Mouse (Mus musculus) urinary bladder, postnatal 4 days (tissue): ENCODE measurements around the gene Dot1l.
"Not testable (repeated sequence)": the region's sequence is repeated elsewhere in the genome, so short reads cannot be mapped to it uniquely, and the experiment has no call there.

Experiments
- DNase-seq, 2 experiments: peaks; one replicate each; pipeline ENCODE4 v3.0.0; 2021 to 2022; ENCODE audit warnings: low spot score in 2 of 2

The Dot1l gene

DNA sequence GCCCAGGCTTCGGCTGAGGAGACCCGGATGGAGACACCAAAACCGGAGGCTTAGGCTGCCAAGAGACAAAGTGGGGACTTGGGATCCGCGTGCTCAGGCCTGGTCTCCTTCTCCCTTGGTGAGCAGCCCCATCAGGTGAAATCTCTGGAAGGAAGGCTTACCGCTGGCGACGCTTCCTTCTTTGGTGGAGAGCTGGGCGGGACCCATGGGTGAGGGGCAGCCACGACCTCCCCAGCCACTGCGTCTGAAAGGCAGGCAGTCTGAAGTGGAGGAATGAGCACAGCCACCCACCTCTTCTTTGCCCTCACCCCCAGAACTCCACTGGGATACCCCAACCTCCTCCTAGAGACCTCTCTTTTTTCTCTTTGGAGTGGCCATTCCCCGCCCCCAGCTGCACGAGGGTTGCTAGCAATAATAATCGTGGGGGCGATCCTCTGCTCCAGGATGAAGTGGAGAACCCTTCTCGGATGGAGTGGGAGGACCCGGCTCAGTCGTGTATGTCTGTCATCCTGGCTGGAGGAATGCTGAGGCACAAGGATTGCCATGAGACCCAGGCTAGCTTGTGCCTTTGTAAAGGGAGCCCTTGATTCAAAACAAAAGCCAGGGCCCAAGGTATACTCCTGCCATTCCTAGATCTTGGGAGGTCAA, 54.1 kb downstream of the Dot1l start:
- DNase-seq, result no peak

DNA sequence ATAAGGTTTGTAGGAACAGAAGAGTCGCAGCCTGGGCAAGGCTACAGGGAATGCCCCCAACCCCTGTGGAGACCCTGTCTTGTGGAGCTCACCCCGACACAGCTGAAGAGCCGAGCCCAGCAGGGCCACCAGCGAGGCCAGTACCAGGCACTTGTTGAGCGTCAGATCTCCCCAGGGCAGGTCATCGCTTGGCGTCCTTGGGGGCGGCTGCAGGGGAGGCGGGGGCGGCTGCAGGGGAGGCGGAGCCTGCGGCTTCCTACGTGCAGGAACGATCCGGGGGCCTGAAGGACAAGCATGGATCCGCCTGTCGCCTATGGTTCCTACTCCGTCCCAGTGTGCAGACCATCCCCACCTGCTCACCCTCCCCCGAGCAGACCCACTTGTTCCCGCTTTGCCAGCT, 55.1 kb downstream of the Dot1l start:
- no peak for DNase-seq

DNA sequence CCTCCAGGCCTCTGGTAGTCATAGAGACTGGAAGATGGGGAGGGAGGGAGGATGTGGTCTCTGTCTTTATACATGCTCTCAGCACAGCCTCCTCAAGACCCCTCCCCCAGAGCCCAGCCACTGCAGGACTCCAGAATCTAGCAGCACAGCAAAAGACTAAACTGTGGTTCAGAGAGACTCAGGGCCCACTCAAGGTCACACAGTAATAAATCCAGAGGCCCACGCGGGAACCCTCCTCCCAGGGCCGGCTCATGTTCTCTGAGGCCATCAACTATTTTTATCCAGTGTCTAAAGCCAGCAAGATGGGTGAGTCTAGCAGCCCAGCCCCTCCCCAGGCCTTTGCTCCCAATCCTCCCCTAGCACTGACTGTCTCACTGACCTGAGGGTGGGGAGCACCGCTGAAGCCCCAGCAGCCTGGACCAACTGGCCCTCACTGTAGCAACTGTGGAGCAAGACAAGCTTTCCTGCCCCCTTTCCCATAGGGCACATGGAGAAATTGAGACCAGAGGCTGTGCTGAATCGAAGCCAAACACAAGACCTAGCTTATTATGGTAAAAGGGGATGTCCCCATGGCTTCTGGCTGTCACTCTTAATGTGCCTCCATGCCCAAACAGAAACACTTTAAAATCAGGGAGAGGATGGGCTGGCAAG, 57.5 kb downstream of the Dot1l start:
- no peak for DNase-seq

- no peak for DNase-seq
Observed at GRCm38 (mm10) chr10:80813366-80813765, 58.4 kb downstream of the Dot1l start, which contains the start of gene Jsrp1. Gene Jsrp1, minus strand, starts transcription at chr10:80813498.

DNA sequence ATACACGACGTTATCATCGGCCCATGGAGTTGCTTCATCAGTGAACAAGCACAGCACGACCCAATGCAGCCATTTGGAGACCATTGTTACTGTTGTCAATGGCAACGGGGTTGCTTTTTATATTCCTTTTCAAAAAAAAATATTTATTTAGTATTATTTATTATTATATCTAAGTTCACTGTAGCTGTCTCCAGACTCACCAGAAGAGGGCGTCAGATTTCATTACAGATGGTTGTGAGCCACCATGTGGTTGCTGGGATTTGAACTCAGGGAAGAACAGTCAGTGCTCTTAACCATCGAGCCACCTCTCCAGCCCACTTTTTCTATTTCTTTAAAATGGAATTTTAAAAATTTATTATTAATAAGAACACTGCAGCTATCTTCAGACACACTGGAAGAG, 59.8 kb downstream of the Dot1l start:
- no peak for DNase-seq

GRCm38 (mm10) chr10:80816303-80816702, 61.3 kb downstream of the Dot1l start:
- DNase-seq, result not testable (repeated sequence)

DNA sequence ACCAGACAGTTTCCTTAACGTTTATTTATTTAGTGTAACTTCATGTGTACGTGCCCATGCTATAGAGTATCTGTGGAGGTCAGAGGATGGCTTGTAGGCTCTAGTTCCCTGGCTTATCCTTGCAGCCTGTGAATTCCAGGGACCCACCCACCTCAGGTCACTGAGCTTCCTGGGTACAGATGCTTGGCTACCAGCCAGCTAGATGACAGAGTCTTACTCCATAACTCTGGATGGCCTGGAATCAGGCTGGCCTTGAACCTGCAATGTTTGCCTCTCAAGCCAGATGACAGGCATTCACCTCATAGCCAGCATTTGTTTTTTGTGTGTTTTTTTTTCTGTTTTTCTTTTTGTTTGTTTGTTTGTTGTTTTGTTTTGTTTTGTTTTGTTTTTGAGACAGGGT, 62.2 kb downstream of the Dot1l start:
- no peak for DNase-seq

GRCm38 (mm10) chr10:80817955-80818354, 62.9 kb downstream of the Dot1l start:
- not testable (repeated sequence) for DNase-seq

GRCm38 (mm10) chr10:80818599-80819281, 63.7 kb downstream of the Dot1l start:
- no peak for DNase-seq

DNA sequence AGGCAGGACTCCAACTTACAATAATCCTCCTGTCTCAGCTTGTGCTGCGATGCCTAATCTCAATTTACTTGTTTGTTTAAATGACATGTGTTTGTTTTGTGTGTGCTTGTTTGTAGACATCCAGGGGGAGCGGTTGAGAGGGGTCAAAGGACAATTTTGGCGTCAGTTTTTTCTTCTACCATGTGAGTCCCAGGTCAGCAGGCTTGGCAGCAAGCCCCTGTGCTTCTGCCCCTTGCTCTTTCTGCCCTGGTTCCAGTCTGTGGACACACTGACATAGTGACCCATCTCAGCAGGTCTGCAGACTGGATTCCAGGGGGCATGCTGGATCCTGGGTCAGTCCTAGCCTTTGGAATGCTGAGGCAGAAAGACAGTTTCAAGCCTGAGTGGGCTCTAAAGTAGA, 64.4 kb downstream of the Dot1l start:
- DNase-seq, result no peak

DNA sequence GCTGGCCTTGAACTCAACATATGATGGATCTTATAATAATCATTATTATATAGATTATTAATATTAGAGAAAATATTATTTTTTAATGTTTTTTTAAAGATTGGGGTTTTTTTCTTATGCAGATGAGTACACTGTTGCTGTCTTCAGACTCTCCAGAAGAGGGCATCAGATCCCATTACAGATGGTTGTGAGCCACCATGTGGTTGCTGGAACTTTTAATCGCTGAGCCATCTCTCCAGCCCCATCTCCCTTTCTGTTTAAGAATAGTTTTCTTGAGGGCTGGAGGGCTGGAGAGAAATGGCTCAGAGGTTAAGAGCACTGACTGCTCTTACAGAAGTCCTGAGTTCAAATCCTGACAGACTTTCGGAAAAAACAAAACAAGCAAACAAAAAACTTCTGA, 67.0 kb downstream of the Dot1l start:
- no peak for DNase-seq

GRCm38 (mm10) chr10:80822528-80822927, 67.5 kb downstream of the Dot1l start:
- no peak for DNase-seq

GRCm38 (mm10) chr10:80823316-80823715, 68.3 kb downstream of the Dot1l start:
- no peak for DNase-seq

DNA sequence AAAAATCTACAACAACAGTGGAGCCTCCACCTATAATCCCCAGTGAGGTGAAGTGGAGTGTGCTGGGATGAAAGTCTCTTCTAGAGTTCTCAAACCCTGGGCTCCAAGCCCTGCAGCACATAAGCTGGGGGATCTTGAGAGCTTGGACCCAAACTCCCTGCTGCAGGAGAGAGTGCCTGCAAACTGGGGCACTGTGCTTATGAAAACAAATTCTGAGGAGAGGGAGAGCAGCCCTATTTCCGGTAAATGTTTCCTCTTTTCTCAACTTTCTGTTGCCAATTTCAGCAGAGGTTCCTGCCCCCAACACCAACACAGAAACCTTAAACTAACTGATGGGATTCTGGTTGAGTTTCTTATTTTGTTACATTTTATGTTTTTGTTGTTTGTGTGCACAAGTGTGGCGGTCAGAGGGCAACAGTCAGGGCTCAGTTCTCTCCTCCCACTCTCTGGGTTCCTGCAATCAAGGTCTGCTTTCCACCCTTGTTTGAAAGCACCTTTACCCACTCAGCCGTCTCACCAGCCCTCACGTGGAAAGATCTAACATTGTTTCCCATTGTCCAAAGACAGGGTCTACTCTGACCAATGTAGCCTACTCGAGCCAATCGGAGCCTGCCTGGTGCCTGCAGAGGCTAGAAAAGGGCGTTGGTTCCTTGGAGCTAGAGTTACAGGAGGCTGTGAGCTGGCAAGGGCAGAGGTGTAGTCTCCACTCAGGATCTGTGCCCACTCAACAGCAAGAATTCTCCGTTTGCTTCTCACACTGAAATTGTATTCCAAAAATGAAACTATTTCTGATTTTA, 69.0 kb downstream of the Dot1l start:
- DNase-seq, result no peak

DNA sequence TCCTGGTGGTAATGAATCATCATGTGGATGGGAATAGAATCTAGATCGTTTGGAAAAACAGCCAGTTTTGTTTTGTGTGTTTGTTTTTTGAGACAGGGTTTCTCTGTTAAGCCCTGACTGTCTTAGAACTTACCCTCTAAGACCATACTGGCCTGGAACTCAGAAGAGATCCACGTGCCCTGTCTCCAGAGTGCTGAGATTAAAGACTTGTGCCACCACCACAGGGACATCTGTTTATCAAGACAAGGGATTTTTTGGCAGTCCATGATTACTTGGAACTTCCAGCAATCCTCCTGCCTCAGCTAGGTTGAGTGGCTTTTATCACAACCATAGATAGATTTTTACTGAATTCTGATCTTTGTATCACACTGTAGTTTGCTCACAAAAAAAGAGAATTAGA, 69.8 kb downstream of the Dot1l start:
- DNase-seq, result no peak

DNA sequence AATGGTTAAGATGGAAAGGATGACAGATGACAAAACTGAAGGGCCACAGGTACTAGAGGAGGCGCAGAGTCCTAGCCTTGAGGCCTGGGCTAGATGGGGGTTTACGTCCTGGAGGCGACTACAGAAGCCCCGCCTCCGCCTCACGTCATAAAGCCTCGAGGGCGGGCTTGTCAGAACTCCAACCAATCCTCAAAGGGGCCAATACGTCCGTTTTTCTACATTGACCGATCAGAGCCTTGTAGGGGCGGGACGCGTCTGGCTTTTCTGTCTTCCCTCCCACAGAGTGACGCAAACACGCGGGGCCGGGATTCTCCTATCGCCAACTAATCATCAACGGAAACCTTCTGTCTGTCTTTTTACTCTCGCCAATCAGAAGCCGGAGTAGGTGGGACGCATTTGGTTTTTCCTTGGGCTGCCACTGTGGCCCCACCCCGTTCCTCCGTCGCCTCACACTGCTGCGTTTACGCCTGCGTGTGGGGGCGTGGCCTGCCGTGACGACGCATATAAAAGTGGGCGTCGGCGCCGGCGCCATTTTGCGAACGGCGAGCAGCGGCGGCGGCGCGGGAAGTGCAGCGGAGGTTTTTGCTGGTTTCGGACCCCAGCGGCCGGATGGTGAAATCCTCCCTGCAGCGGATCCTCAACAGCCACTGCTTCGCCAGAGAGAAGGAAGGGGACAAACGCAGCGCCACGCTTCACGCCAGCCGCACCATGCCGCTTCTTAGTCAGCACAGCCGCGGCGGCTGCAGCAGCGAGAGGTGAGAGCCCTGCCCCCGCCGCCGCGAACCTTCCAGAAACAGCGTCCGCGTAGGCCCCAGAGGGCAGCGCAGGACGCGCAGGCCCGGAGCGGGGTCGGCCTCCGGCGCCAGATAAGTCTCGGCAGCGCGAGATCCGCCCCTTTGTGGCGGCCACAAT, 71.4 kb downstream of the Dot1l start, which contains the start of gene Oaz1:
Oaz1 (plus strand) TSS at position 506 of the 912 bp plus-strand sequence.
- DNase-seq, result peak; percentile 97 to 98

GRCm38 (mm10) chr10:80827063-80827869, 72.3 kb downstream of the Dot1l start:
- DNase-seq, result no peak

DNA sequence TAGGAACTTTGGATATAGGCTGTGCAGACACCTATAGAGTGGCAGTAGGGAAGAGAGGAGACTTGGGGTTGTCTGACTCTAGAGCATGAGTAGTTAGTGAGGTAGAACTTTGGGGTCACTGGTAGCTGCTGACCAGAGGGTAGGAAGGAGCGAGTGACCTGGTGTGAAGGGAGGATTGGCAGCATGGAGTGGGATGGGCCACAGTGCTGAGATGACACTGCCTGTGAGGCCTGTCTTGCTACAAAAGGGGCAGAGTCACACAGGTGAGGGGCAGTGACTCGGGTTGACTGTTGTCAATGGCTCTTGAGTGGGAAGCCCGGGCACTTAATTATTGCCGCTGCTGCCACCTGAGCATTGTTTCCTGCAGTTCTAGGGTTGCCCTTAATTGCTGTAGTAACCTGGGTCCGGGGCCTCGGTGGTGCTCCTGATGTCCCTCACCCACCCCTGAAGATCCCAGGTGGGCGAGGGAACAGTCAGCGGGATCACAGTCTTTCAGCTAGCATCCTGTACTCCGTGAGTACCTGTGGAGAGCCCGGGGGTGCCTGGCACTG, 72.9 kb downstream of the Dot1l start:
- no peak for DNase-seq

GRCm38 (mm10) chr10:80828587-80828986, 73.6 kb downstream of the Dot1l start:
- not testable (repeated sequence) for DNase-seq
